Mouse (Mus musculus) intestine, postnatal 0 days (tissue): ENCODE data around the gene Trim2. TPM values are rescaled to one million over a fixed set of nuclear protein-coding genes. Genes with fewer than 3 reads are reported as not detected.

Source experiments
- ATAC-seq: fragments of 200-750 bp; cut with Nextera tagmentation; 2 replicates; pipeline ENCODE4 v1.8.0; 2017; ENCODE audit warnings: mild to moderate bottlenecking, moderate TSS enrichment, moderate library complexity
- H3K27ac ChIP-seq: fragments of 300-500 bp; sonication (generic); 2 replicates; pipeline ENCODE4 v1.5.1; 2014; ENCODE audit warnings: mild to moderate bottlenecking, low read depth, low read length, moderate library complexity
- H3K27me3 ChIP-seq: fragments of 300-500 bp; sonication (generic); replicated peaks from 2 replicates; pipeline ENCODE4 v1.6.1; 2014; ENCODE audit warnings: low read length, mixed read lengths; ENCODE audit not compliant: control insufficient read depth, insufficient read depth
- H3K36me3 ChIP-seq: fragments of 300-500 bp; sonication (generic); 2 replicates; pipeline ENCODE4 v1.6.1; 2014; ENCODE audit warnings: mild to moderate bottlenecking, moderate library complexity; ENCODE audit not compliant: control insufficient read depth, insufficient read depth
- H3K4me1 ChIP-seq: fragments of 300-500 bp; sonication (generic); replicated peaks from 2 replicates; pipeline ENCODE4 v1.6.1; 2014; ENCODE audit warnings: antibody characterized with exemption, low read length, mixed read lengths; ENCODE audit not compliant: control insufficient read depth, insufficient read depth
- H3K4me2 ChIP-seq: fragments of 300-500 bp; sonication (generic); replicated peaks from 2 replicates; pipeline ENCODE4 v1.6.1; 2014; ENCODE audit warnings: low read depth, mild to moderate bottlenecking, moderate library complexity
- H3K4me3 ChIP-seq: fragments of 300-500 bp; sonication (generic); 2 replicates; pipeline ENCODE4 v1.5.1; 2014; ENCODE audit warnings: low read depth, low read length
- H3K9ac ChIP-seq: fragments of 300-500 bp; sonication (generic); 2 replicates; pipeline ENCODE4 v1.6.1; 2014; ENCODE audit warnings: mild to moderate bottlenecking, low read depth, low read length
- H3K9me3 ChIP-seq: fragments of 300-500 bp; sonication (generic); 2 replicates; pipeline ENCODE4 v1.6.1; 2016; ENCODE audit warnings: mixed run types; ENCODE audit not compliant: control insufficient read depth
- CTCF ChIP-seq: sonication (generic); IDR thresholded peaks from 2 replicates; pipeline ENCODE4 v1.5.1; 2016; ENCODE audit warnings: low read depth, mild to moderate bottlenecking, control low read depth, antibody characterized with exemption, moderate library complexity
- WGBS: fragments of 180-500 bp; shearing (Covaris S2); extraction: QIAGEN DNeasy Blood & Tissue Kit; methylation state at CpG from one replicate; pipeline ENCODE4 v1.1.7; 2014; 5-methylcytosine and 5-hydroxymethylcytosine counted together
- polyA plus RNA-seq: library from polyadenylated mRNA; unstranded; fragments of >200 nt; fragmentation: Nextera tagmentation; extraction: Ambion mirVana; gene quantifications from 2 replicates; pipeline ENCODE4 v1.2.1, GENCODE M21; 2015

The Trim2 gene
- polyA plus RNA-seq, 1 experiment from 2014 or later, result 21.2 TPM

DNA sequence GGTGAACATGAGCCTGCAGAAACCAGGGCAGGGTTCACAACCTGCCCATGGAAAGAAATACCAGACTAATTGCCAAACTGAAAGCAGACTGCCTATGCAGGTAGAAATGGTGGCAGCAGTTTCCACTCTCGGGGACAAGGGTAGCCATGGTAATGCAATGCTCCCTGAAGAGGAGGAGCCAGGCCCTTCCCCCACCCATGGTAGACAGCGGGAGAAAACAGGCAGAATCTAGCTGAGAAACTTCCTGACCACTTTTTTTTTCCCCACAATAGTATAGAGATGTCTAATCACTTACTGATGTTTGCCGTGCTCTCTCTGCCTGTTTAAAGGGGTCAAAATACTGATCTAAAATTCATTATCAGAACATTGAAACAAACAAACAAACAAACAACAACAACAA is 17.8 kb upstream of the Trim2 start:
- H3K9ac ChIP-seq, result no peak overlapping the region
- H3K4me2 ChIP-seq, result peak overlapping the region; percentile 47
- ATAC-seq, result peak; percentile 83
- no peak for TF ChIP-seq CTCF
- 22% methylated on average over 3 of the region's 3 CpGs for WGBS
- peaks cover 4% of the 10 kb centered on the region; the same call in 1 of the 2 replicates for H3K4me1 ChIP-seq
- H3K27me3 ChIP-seq, result no peaks in the 10 kb centered on the region
- peak overlapping the region; percentile 70 for H3K27ac ChIP-seq
- no peak overlapping the region for H3K4me3 ChIP-seq
- H3K36me3 ChIP-seq, result no peaks in the 10 kb centered on the region
- H3K9me3 ChIP-seq, result no peaks in the 10 kb centered on the region

DNA sequence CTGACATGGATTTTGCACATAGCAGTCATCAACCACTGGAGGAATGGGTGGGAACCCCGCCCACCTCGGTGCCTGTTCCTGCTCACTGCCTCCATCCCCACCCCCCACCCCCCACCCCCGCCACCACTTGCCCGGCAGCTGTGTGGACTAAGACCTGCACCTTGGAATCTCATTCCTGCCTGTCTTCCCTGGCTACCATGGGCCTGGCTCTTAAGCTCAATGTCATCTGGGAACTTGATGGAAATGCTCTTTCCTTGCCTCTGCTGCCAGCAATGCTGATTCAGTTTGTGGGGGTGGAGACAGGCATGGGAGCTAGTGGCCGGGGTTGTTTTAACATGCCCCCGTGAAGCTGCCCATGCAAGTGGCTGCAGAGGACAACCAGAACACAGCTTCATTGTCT is 17.3 kb upstream of the Trim2 start:
- H3K9ac ChIP-seq, result no peak overlapping the region
- no peak overlapping the region for H3K4me3 ChIP-seq
- peak; percentile 44 for ATAC-seq
- peak overlapping the region; percentile 47 for H3K4me2 ChIP-seq
- 26% methylated on average over 6 of the region's 6 CpGs for WGBS
- peak overlapping the region; percentile 70 for H3K27ac ChIP-seq
- H3K4me1 ChIP-seq, result peaks cover 5% of the 10 kb centered on the region; the same call in 1 of the 2 replicates
- H3K9me3 ChIP-seq, result no peaks in the 10 kb centered on the region
- H3K36me3 ChIP-seq, result no peaks in the 10 kb centered on the region
- no peaks in the 10 kb centered on the region for H3K27me3 ChIP-seq
- no peak for TF ChIP-seq CTCF

DNA sequence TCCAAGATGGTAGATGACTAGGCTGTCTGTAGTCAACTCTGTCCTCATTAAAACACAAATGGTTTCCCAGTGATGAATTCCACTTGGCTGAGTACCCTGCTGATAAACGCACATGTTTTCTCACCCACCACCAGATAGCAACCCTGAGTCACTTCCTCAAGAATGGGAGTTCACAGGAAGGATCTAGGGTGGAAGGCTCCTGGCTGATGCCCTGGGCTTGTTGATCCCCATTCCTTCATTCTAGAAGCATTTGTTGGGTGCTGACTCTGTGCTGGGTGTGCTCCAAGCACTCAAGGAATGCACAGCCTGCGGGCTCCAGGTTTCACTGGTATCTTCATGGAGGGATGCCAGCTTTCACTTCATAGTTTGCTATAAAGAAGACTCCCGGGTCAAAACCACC is 12.8 kb upstream of the Trim2 start:
- Histone ChIP-seq H3K27ac (no peak overlapping the region), H3K9me3 (no peaks in the 10 kb centered on the region), H3K9ac (no peak overlapping the region), H3K27me3 (no peaks in the 10 kb centered on the region), H3K36me3 (no peaks in the 10 kb centered on the region), H3K4me2 (no peak overlapping the region), H3K4me3 (no peak overlapping the region), H3K4me1 (peaks cover 3% of the 10 kb centered on the region; the same call in 1 of the 2 replicates)
- WGBS, result 74% methylated on average over 3 of the region's 3 CpGs
- no peak for TF ChIP-seq CTCF
- ATAC-seq, result no peak

DNA sequence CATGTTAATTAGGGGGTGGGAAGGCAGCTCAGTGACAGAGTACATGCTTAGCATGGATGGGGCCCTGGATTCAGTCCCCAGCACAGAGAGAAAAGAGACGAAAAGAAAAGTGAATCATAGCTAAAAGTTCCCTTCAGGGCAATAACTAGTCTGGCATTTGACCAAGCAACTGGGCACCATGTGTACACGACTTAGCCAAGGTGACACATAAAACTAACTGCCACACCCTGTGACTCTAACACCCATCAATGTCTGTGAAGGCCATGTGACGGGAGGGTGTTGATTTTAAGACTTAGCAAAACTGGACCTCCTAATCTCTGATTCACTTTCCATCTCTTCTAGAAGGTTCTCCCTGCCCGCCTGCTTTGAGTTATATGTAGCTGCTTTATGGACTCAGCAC is 12.2 kb upstream of the Trim2 start:
- no peak for ATAC-seq
- 89% methylated on average over 4 of the region's 4 CpGs for WGBS
- Histone ChIP-seq H3K9me3 (no peaks in the 10 kb centered on the region), H3K27me3 (no peaks in the 10 kb centered on the region), H3K4me1 (peaks cover 3% of the 10 kb centered on the region; the same call in 1 of the 2 replicates), H3K9ac (no peak overlapping the region), H3K4me3 (no peak overlapping the region), H3K27ac (no peak overlapping the region), H3K36me3 (no peaks in the 10 kb centered on the region), H3K4me2 (no peak overlapping the region)
- TF ChIP-seq CTCF, result no peak

DNA sequence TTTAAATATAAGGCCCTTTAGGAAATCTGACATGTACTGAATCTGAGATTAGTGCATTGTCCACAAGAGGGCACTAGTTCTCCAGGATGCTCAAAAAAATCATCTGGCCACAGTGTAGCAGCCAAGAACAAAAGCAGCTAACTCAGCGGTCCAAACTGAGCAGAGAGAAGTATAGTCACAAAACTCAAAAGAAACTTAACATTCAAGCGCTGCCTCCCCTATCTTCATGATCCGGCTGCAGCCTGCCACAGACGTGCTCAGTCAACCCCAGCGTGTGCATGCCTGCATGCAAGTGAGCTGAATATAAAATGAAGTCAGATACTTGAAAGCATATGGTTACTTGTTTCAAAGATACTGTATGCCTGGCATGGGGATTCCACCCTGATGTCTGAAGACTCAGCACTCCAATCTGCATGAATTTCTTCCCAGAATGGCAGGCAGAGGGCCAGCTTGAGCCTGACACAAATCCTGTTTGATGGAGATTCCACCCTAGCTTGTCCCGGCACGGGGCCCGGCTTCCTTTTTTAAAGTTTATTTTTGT is 8.0 kb upstream of the Trim2 start:
- Histone ChIP-seq H3K27ac (no peak overlapping the region), H3K4me1 (peaks cover 3% of the 10 kb centered on the region; the same call in 1 of the 2 replicates), H3K9me3 (no peaks in the 10 kb centered on the region), H3K4me2 (peak overlapping the region; percentile 48), H3K4me3 (no peak overlapping the region), H3K36me3 (no peaks in the 10 kb centered on the region), H3K9ac (0 out of 2 replicates have a peak overlapping the region, but pooled peaks have one; percentile 22), H3K27me3 (no peaks in the 10 kb centered on the region)
- 14% methylated on average over 8 of the region's 8 CpGs for WGBS
- ATAC-seq, result 0 out of 2 replicates have a peak, but pooled peaks have one; percentile 31
- peak; percentile 88 for TF ChIP-seq CTCF

DNA sequence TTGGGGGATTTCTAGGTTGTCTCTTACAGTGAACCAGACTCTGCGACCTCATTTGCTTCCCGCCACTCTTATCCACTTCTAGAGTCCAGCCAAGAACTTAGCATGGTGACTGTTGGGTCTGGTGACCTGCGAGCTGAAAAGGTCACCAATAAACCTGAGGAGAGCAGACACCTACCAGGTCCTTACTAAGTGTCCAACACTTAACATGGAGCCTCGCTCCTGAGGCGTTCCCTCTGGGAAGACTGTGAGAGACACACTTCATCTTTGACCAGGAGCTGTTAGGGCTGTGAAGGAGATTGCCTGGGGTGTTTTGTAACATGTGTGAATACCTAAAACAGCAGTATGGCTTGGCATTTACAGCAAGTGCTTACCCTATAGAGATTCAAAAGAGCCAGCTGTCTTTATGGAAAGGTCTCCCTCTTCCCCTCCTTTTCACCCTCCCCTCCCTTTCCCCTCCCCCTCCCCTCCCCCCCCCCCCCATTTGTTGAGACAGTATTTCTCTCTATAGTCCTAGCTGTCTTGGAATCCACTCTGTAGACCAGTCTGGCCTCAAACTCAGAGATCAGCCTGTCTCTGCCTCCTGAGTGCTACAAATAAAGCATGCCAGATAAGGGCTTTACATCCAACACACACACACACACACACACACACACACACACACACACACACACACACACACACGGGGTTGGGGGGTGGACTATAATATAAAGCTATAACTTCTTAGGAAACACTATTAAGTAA is 7.3 kb upstream of the Trim2 start:
- ATAC-seq, result no peak
- H3K4me1 ChIP-seq, result no peaks in the 10 kb centered on the region
- H3K9me3 ChIP-seq, result no peaks in the 10 kb centered on the region
- H3K4me3 ChIP-seq, result no peak overlapping the region
- H3K4me2 ChIP-seq, result no peak overlapping the region
- H3K9ac ChIP-seq, result no peak overlapping the region
- H3K27ac ChIP-seq, result no peak overlapping the region
- H3K36me3 ChIP-seq, result no peaks in the 10 kb centered on the region
- TF ChIP-seq CTCF, result no peak
- whole genome bisulfite sequencing, result 83% methylated on average over 6 of the region's 6 CpGs
- H3K27me3 ChIP-seq, result no peaks in the 10 kb centered on the region
